Mouse (Mus musculus) cortical plate, adult 2 months (tissue): Measurements from ENCODE around the gene Plekha7. TPM values are rescaled to one million over a fixed set of nuclear protein-coding genes. Genes with fewer than 3 reads are reported as not detected.

Source experiments
- H3K27ac ChIP-seq: fragments of 200-500 bp; 2 replicates; pipeline ENCODE4 v1.5.1; 2012; ENCODE audit warnings: low read length, control low read depth, inconsistent platforms; ENCODE audit not compliant: insufficient read depth
- H3K4me1 ChIP-seq: fragments of 200-500 bp; 2 replicates; pipeline ENCODE4 v1.6.1; 2011; ENCODE audit warnings: low read length; ENCODE audit not compliant: control insufficient read depth, insufficient read depth
- H3K4me3 ChIP-seq: fragments of 200-500 bp; 2 replicates; pipeline ENCODE4 v1.5.1; 2011; ENCODE audit warnings: mild to moderate bottlenecking, low read length, control low read depth; ENCODE audit not compliant: insufficient read depth
- CTCF ChIP-seq: fragments of 200-500 bp; IDR thresholded peaks from 2 replicates; pipeline ENCODE4 v1.5.1; 2011; ENCODE audit warnings: mild to moderate bottlenecking, control low read depth, low read length; ENCODE audit not compliant: insufficient read depth; ENCODE audit errors: extremely low read depth
- POLR2A ChIP-seq: fragments of 200-500 bp; IDR thresholded peaks from 2 replicates; pipeline ENCODE4 v1.6.1; 2011; ENCODE audit warnings: mild to moderate bottlenecking, low read length, control low read depth; ENCODE audit not compliant: insufficient read depth; ENCODE audit errors: extremely low read depth
- polyA plus RNA-seq: library from polyadenylated mRNA; depleted of rRNA; stranded (reverse); fragments of >200 nt; gene quantifications from 2 replicates; pipeline ENCODE4 v1.2.3, GENCODE M21; 2012

Plekha7 gene
- polyA plus RNA-seq, 1 experiment = 25.5 TPM

DNA sequence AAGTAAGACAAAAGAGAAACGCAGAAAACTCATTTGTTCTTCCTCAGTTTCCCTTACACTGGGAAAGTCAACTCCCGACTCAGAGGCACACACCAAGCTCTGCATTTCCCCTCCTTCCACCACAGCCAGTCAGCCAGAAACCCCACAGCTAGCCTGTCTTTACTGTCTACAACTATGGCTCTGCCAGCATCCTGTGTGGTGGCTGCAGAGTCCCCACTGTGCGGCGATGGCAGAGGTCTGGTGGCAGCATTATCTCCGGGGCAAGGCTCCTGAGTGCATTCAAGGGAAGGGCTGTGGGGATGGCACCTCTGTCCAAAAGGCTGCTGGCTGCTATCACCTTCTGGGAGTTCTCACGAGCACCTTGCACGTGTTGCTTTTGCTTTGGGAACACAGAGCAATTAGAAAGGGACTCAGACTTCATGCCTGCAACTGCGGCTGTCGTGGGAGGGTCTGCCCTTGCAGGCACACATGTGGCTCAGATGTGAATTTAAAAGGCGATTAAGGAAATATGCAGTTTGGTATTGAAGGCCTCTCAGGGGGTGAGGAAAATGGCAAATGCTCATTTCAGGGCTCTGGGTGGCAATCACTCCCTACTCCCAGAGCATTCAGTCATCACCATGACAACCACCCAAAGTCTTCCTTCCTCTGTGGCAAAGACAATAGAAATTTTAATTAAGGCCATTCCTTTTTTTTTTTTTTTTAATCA is 98.1 kb downstream of the Plekha7 start:
- Histone ChIP-seq H3K4me3 (no peak overlapping the region), H3K27ac (no peak overlapping the region), H3K4me1 (peaks cover 2% of the 10 kb centered on the region)
- TF ChIP-seq POLR2A (no peak), CTCF (no peak)

DNA sequence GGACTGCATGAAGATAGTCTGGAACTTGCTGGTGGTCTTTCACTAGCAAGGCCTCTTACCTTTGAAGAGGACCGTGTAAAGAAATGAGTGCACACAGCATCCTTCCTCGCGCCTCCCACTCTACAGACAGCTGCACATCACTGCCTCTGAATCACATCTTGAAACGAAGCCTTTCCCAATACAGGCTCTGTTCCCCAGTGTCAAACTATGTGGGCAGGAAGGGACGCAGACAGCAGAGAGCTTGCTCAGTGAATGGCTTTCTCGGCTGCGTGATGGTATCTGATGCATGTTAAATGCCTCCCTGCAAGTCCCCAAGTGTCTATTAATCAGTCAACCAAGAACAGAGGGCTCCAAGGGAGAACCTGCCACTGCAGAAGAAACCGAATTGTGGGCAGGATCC is 99.3 kb downstream of the Plekha7 start:
- TF ChIP-seq POLR2A = no peak
- no peak for TF ChIP-seq CTCF

GRCm38 (mm10) chr7:116206806-116207571 is 101.2 kb downstream of the Plekha7 start:
- H3K27ac ChIP-seq = no peak overlapping the region
- no peak overlapping the region for H3K4me3 ChIP-seq
- TF ChIP-seq CTCF (no peak), POLR2A (no peak)
- H3K4me1 ChIP-seq = peaks cover 2% of the 10 kb centered on the region

More for the DNA sequence above, 99.3 kb downstream of the Plekha7 start:
- no peak overlapping the region for H3K4me3 ChIP-seq
- H3K4me1 ChIP-seq = peaks cover 2% of the 10 kb centered on the region
- H3K27ac ChIP-seq = no peak overlapping the region

DNA sequence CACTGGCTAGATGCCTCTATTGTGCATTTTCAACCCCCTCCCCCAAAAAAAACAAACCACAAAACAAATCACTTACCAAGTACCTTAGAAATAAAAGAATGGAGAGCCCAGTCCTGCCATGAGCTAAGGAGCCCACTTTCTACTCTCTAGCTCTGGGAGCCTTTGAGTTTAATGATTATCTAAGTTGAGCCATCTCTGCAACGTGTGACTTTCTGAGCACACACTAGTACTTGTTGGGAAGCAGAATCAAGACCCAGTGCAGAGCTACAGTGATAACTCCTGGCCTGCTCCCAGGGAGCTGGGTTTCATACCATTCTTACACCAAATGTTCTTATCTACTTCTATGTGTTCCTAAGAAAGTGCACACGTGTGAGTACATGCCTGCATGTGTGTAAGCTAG is 102.7 kb downstream of the Plekha7 start:
- Histone ChIP-seq H3K4me3 (no peak overlapping the region), H3K4me1 (peaks cover 2% of the 10 kb centered on the region; the same call in 1 of the 2 replicates), H3K27ac (no peak overlapping the region)
- TF ChIP-seq CTCF (no peak), POLR2A (no peak)

GRCm38 (mm10) chr7:116202033-116202681 is 106.0 kb downstream of the Plekha7 start:
- no peak overlapping the region for H3K4me3 ChIP-seq
- H3K4me1 ChIP-seq = no peaks in the 10 kb centered on the region; the same call in none of the 2 replicates
- TF ChIP-seq CTCF (no peak), POLR2A (no peak)
- H3K27ac ChIP-seq = no peak overlapping the region

- TF ChIP-seq POLR2A (no peak), CTCF (no peak)
- no peak overlapping the region for H3K4me3 ChIP-seq
- H3K4me1 ChIP-seq = no peaks in the 10 kb centered on the region; the same call in none of the 2 replicates
- H3K27ac ChIP-seq = no peak overlapping the region
Measured at GRCm38 (mm10) chr7:116200951-116201351, 107.2 kb downstream of the Plekha7 start.

DNA sequence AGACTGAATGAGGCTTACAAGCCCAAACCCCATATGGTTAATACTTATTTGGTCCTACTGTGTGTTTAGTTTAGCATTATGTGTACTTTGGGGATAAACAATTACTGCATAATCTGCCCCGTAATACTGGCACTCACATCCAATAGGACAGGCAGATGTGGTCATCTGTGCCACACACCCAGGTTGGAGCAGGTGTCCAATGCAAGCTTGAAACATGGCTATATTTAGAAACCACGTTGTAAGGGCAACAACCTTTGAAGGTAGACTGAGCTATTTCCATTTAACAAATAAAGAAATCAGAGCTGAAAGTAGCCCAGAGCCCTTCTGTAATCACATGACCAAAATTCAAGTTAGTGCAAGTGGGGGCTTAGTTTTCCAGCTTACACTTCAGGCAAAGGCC is 107.6 kb downstream of the Plekha7 start:
- Histone ChIP-seq H3K27ac (no peak overlapping the region), H3K4me1 (no peaks in the 10 kb centered on the region; the same call in none of the 2 replicates), H3K4me3 (no peak overlapping the region)
- TF ChIP-seq POLR2A (no peak), CTCF (no peak)

DNA sequence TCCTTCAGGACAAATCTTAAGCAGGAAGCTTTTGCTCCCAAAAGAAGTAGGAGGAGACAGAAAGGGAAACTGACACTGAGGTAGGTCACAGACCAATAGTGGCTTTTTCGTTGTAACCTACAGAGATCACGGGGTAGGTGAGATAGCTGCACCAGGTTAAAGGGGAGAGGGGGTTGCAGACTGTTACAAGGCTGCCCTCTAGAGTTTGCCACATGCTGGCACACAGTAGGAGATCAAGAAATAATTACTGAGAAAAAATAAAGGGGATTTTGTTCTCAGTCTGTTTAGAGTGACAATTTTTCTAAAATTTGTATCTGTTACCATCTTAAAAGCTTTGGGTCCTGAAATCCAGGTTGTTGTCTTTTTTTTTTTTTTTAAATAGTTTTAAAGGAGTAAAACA is 109.3 kb downstream of the Plekha7 start:
- Histone ChIP-seq H3K27ac (no peak overlapping the region), H3K4me3 (no peak overlapping the region), H3K4me1 (no peaks in the 10 kb centered on the region; the same call in none of the 2 replicates)
- TF ChIP-seq POLR2A (no peak), CTCF (no peak)

DNA sequence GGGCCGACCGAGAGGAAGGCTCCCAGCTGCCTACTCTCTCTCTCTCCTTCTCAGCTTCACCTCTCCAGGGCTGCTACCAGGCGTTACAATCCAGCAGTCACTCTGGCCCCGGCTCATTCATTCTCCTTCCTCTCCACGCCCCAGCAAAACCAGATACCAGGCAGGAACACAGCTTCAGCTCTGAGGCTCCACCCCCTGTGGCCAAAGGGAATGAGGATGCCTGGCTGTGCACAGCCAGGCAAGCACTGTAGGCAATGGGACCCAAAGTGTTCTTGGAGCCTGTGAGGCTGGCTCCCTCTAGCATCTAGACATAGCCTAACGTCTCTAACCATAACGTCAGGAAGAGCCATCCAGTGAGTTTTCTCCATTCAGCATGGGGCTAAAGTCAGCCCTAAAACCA is 109.8 kb downstream of the Plekha7 start:
- Histone ChIP-seq H3K4me1 (no peaks in the 10 kb centered on the region; the same call in none of the 2 replicates), H3K27ac (no peak overlapping the region), H3K4me3 (no peak overlapping the region)
- TF ChIP-seq POLR2A (no peak), CTCF (0 out of 2 replicates have a peak, but pooled peaks have one; percentile 17)
